Mouse (Mus musculus) B cell, adult 2 months (primary cell): Measurements from ENCODE around the gene Abca2.
"Not testable (repeated sequence)": the region's sequence is repeated elsewhere in the genome, so short reads cannot be mapped to it uniquely, and the experiment has no call there.

Experiments used
- DNase-seq, 2 experiments: peaks; one replicate each; pipeline ENCODE4 v3.0.0; 2022

Gene Abca2

DNA sequence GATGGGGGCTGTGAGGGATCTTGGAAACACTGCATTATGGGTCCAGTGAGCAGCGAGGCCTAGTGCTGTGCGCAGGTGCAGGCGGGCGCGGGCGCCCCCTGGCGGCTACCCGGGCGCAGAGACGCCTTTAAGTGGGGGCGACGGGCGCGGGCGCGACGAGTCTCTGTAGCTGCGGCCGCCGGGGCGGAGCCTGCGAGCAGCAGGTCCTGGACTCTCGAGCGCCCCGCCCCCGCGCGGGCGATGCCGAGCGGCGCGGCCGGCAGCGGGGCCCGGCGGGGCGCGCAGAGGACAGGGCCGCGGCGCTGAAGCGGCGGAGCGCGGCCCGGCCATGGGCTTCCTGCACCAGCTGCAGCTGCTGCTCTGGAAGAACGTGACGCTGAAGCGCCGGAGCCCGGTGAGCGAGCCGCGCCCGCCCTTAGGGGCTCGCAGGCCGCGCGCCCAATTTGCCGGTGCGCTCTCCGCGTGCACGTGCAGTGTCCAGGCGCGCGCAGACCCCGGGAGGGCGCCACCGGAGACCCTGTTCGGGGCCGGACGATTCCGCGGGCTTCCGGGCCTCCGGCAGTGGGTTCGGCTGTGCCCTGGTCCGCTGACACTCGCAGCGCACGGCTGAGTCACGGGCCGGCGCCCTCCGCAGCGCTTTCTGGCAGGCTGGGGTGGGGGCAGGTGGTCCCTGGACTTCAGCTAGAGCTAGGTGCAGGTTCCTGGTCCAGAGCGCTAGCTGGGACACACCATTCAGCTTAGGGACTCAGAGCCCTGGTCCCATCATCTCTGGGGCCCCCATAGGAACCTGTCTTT, at the start of gene Abca2:
Gene Abca2 (plus strand): TSS at position 262 of the 795 bp plus-strand sequence.
- DNase-seq: peak; percentile 97 to 98

DNA sequence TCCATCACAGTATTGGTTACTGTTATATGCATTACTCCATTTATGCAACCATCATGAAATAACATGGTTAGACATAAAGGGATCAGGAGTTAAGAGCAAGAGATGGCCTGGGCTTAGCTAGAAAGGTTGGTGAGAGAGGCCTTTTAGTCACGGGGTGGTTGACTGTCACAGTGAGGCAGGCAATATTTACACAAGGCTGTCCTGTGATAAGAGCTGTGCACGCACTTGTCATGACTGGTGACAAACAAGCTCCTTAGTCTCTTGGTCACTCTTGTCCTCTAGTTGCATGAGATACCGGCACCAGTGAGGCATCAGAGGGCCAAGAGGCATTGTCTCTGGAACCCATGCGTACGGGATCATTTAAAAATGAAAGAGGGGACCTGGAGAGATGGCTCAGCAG, 44.0 kb upstream of the Abca2 start:
- DNase-seq: no peak

DNA sequence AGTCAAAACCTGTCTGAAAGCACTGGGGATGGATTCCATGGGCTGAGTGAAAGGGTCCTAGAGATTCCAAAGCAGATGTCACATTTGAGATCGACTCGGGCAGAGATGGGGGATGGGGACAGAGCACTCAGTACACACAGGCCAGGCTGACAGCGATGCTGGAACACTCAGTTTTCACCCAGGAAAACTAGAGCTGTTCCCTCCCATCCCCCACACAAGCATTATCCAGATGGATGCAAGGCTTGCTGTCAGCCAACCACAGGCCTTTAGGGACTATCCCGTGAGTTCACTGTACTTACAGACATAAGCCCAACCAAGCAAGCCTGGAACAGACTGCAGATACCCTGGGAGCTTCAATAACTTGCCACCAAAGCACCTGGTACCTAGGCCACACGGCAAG, 37.2 kb upstream of the Abca2 start:
- DNase-seq: no peak

DNA sequence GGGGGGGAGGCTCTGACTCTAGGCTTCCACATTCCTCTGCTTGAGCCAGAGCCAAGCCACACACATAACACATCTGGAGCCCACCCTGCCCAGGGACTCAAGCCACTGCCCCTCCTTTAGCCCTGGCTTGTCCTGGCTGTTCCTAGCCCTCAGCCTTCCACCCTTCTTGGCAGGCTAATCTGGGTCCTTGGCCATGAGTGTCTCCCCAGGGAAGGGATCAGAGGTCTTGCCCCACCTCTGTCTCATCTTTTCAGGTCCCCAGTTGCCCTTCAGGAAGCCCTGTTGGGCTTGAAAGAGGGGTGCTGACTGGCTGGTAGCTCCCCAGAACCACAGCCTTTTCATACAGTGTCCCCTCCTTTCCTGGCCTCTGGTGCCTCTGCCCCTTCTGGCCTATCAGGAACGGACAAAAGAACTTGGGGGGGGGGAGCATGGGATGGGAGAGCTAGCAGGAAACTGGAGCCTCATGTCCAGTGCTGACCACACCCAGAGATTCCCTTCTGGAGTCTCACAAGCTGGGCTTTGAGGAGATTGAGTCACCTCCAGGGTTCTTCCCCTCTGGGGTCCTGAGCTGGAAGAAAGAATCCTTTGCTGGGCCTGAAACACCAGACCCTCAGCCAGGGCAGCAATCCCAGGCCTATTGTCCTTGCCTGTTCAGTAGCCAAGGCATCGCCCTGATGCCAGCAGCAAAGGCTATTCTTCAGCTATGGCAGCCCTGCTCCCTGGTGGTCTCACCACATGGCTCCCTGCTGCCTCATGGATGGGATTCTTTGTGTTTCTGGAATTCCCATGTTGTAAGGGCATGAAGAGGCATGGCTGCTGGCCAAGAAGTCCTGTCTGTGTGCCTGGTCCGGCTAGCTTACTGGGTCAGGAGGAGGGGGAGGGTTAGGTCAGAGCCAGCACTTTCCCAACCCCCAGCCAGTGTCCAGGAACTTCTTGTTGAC, 34.0 kb upstream of the Abca2 start:
- no peak for DNase-seq

DNA sequence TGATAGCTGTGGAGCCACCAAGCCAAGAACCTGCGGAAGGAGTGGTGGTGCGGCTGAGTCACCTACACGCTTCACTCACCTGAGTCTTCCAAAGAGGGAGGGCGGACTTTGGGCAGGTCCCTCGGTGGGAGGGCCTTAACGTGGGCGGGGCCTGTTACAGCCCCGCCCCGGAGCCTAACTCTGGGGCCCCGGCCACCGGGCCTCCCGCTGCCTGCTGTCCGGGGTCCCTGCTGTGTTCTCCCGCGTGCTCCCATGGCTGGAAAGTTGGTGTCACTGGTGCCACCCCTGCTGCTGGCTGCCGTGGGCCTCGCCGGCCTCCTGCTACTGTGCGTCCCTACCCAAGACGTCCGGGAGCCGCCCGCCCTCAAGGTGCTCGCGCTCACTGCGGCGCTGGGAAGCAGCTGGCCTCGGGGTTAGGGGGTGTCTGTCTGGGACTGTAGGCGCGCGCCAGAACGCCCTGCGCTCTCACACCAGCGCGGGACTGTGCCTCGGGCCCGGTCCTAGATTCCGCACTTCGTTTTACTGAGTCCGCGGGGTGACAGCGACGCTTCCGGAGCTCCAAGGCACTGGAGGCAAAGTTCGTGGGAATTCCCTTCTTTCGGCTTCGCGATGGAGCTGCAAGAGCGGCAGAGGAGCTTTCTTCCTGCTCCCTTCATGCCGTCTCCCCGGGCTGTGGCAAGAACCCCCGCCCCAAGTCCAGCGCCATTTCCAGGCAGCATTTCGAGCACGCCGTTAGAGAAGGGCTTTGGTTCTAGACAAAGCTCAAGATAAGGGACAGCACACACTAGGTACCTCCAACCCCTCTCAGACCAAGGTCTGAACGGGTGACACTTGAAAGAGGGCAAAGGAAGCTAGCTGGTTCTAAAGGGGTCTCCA, 32.5 kb upstream of the Abca2 start, which contains the start of gene Entpd2:
Gene Entpd2 (plus strand): TSS at position 154 of the 876 bp plus-strand sequence.
- peak; percentile 17 to 20 for DNase-seq

DNA sequence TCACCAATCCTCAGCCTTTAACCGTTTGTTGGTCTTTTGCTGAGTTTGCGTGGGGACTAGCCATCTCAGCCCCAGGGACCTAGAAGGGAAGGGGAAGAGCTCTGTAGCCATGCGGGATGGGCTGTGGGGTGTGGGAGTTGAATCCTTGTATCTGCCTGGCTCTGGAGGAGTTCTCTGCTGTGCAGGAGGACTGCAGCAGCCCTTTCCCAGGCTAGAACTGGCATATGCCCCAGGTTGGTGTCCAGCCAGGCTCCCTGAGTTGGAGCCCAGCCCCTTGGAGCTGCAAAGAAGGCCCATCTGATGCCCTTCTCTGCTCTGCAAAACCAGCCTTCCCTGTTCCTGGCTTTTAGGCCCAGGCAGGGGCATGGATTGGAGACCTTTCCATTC, 31.9 kb upstream of the Abca2 start:
- DNase-seq: no peak

DNA sequence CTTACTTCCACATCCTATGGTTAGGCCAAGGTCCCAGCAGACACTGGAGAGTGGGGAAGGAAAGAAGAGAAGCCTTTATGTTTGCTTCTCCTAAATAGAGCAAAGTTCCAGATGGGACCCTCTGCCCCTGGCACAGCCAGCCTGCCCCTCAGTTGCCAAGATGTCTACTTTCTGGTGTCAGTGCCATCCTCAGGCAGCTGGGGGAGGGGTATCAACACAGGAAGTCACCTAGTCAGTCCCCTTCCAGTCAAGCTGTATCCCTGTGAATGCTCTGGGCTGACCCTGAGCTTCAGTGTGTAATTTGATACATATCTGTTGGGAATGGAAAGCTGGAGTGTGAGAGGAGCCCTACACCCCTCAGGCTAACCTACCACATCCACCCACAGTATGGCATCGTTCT, 31.5 kb upstream of the Abca2 start:
- no peak for DNase-seq

DNA sequence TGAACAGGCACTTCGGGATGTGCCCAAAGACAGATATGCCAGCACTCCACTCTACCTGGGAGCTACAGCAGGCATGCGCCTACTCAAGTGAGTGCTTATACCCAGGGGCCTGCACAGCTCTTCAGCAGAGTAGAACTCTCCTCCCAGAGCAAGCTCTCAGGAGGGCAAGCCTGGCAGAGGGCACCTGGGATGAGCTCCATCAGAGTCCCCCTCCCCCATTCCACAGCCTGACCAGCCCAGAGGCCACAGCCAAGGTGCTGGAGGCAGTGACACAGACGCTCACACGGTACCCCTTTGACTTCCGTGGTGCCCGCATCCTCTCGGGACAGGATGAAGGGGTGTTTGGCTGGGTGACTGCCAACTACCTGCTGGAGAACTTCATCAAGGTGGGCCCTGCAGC, 30.4 kb upstream of the Abca2 start:
- no peak for DNase-seq

DNA sequence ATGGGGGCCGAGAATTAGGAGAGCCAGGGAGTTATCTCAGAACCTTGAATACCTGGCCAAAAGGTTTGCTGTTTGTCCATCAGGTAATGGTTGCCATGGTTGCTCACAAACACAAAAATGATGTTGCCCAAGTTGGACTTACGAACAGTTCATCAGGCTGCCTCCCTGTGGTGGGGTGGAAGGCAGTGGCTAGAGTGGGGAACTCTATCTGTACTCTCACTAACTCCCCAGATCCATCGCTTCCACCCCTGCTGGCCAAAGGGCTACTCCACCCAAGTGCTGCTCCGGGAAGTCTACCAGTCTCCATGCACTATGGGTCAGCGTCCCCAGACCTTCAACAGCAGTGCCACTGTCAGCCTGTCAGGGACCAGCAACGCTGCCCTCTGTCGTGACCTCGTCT, 29.5 kb upstream of the Abca2 start, which contains the start of gene Npdc1:
Gene Npdc1 (plus strand): TSS at position 301 of the 400 bp plus-strand sequence.
- no peak for DNase-seq

DNA sequence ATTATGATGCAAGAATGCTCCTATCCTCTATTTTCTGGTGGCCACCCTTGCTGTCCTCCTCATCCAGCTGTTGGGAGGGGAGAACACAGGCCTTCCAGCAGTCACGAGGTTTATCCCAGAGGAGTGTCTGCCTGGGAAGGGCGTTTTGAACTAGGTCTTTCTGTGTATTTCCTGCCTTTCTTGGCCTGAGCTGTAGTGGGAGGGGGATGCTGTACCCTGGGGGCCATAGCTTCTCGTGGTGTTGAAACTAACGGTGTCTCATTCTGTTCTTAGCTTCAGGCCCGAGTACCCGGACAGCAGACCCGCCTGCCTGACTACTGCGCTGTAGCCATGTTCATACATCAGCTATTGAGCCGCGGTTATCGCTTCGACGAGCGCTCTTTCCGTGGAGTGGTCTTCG, 28.2 kb upstream of the Abca2 start:
- DNase-seq: no peak

DNA sequence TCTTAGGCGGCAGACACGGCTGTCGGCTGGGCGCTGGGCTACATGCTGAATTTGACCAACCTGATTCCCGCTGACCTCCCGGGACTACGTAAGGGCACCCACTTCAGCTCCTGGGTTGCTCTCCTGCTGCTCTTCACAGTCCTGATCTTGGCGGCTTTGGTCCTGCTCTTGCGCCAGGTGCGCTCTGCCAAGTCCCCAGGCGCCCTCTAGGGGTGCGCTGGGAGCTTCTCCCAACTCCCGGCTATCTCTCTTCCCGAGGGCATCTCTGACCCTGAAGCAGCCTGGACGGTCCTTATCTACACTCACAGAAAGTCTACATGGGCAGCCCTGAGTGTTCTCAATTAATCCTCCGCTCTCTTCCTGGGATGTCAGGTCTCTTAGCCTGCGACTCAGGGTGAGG, 27.7 kb upstream of the Abca2 start:
- DNase-seq: peak in 1 of 2 experiments; percentile 20

DNA sequence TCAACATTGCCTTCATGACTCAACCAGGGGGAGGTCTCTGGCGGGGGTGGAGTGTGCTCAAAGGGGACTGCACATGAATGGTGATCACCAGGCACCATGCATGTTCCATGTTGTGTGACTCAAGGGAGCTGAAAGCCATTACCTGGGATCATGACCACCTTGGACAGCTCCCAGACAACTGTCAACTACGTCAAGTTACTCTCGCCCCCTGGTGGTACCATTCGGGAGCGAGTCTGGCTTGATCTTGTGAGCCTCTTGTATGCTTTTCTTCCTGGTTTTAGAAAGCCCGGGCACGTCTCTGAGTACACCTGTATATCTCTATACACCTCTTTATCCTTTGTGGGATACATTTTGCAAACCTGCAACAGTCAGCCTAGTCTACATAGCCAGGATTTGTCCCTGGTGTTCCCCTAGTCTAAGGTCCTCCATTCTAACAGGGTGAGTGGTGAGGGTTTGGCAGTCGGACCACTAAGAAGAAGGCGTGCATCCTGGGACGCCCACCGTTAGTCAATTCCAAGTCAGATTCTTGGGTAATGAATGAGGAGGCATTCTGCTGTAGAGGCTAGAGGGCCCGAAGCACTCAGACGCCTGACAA, 26.0 kb upstream of the Abca2 start:
- DNase-seq: peak; percentile 90 to 92

DNA sequence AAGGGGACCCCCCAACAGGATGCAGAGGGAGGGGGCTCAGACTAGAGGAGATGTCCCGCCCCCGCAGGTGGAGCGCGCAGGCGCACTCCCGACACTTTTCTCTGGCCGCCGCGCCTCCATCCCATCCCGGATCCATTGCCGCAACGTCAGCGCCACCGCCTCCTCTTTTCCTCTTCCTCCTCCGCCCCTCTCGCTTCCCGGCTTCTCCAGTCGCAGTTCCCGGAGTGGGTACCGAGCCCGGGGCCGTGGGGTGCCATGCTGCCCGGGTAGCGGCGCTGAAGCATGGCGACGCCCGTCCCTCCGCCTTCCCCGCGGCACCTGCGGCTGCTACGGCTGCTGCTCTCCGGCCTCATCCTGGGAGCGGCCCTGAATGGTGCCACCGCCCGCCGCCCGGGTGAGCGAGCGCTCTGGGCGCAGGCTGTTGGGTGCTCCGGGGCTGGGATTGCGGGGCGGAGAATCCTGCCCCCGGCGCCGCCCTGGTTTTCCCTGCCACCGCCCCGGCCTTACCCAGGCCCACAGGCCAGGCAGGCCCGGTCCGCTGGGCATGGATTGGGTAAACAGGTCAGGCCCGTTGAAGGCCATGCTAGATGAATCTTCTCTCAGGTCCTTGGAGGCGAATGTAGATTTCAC, 25.4 kb upstream of the Abca2 start:
- DNase-seq: peak in 1 of 2 experiments; percentile 15

DNA sequence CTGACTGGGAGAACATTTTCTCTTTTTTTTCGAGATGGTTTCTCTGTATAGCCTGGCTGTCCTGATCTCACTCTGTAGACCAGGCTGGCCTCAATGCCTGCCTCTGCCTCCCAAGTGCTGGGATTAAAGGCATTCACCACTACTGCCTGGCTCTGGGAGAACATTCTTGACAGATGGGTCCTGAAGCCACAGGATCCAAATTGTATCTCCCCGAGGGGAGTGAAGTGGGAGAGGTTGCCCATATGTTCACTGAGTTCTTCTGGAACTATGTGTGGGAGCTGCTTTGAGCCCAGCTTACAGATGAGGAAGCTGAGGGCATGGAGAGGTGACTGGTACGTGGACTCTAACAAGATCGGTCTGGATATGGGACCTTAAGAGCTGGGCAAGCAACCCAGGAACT, 24.5 kb upstream of the Abca2 start:
- DNase-seq: no peak

DNA sequence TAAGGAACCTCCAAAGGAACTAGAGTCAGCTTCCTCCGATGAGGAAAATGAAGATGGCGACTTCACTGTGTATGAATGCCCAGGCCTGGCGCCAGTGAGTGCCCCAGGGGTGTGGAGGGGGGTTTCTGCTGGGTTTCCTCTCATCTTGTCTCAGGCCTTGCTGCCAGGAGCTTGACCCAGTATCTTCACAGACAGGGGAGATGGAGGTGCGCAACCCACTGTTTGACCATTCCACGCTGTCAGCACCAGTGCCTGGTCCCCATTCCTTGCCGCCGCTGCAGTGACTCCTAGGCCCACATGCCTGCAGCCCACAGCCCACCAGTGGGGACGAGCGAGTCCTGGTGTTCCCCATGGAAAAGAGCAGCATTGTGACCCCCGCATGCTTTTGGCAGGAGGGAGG, 19.6 kb upstream of the Abca2 start:
- DNase-seq: no peak

DNA sequence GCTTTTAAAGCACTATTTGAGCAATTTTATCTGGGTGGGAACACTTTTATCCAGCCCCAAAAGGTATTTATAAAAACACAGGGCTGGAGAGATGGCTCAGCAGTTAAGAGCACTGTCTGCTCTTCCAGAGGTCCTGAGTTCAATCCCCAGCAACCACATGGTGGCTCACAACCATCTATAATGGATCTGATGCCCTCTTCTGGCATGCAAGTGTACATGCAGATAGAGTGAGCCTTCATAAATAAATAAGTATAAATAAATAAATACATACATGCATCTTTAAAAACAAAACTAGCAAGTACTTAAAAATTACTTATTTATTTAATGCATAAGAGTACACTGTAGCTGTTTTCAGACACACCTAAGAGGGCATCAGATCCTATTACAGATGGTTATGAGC, 15.1 kb upstream of the Abca2 start:
- not testable (repeated sequence) for DNase-seq

DNA sequence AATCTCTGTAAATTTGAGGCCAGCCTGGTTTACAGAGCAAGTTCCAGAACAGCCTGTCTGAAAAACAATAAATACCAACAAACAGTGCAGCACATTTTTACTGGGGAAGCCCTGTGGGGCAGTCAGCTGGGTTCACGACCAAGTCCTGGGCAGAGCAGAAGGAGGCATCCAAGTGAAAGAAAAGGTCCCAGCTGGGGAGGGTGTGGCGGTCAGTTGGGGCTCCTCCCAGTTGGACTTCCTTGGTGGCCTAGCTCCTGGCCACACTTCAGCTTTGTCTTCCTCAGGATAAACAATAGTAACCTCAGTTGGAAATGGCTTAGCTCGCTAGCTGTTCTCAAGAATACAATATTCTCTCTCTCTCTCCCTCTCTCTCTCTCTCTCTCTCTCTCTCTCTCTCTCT, 11.1 kb upstream of the Abca2 start:
- DNase-seq: no peak

DNA sequence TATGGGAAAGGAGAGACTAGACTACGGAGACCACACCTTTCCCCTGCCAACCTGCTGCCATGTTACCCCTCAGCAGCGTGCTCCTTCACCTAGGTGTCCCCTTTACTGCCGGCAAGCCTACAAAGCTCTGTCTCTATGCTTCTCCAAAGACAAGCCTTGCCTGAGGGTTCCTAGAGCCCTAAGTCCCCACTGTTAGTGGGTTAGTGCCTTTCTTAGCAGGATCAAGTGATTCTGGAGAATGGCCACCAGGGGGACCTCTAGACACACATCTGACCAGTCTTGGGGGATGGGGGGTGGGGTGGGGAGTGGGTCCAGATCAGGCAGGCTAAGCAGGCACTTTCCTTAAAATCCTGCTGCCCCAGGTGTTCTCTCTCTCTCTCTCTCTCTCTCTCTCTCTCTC, 6.6 kb upstream of the Abca2 start:
- peak; percentile 65 to 67 for DNase-seq

DNA sequence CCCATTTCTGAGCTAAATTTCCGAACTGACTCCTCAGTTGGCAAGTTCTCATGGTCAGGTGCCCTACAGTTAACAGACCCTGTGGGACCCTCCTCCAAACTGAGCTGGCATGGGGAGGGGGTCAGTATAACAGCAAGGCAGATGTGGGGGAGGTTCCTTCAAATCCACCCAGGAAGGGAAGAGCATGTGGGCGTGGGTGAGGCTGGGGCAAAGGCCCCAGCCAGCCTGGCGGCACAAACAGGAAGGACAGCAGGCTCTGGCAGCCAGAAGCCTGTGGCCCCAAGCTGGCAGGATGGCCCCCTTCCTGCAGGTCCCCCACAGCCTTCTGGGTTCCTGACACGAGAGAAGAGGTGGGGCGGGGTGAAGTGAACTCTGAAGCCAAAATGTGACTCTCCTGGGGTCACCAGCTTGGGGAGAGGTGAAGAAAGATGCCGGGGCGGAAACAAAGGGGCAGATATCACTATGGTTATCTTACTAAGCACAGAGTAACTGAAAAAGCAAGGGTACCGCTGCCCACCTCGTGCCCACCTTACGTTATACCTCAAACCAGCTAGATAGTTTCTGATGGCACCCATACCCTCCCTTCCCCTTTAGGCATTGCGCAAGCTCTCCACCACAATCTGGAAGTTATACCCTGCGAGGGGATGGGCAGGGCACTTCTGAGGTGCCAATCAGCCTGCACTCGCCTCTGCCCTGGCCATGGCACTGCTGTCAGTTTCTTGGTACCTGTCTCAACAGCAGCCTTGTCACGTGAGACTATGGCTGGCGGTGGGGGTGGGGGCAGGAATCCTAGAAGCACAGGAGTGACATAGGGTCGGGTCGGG, 5.7 kb upstream of the Abca2 start, which contains the start of gene Fut7:
Gene Fut7 (plus strand): TSS at position 681 of the 824 bp plus-strand sequence.
- peak in 1 of 2 experiments; percentile 17 for DNase-seq

DNA sequence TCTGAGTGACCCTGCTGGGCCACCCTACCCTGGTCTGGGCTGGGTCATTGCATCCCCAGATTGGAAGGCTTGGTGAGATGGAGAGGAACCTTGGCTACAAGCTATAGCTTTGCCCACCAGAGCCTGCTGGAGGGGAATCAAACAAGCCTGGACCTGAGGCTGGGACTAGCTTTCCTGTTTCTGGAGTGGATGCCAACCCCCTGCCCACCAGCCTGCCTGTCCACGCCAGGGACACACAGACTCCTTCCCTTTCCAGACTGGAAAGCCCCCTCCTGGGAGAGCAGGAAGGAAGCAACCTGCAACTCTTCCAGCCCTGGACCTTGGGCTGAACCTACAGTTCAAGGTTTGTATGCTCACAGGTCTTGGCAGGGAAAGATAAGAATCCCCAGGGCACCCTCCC, 4.9 kb upstream of the Abca2 start:
- no peak for DNase-seq

DNA sequence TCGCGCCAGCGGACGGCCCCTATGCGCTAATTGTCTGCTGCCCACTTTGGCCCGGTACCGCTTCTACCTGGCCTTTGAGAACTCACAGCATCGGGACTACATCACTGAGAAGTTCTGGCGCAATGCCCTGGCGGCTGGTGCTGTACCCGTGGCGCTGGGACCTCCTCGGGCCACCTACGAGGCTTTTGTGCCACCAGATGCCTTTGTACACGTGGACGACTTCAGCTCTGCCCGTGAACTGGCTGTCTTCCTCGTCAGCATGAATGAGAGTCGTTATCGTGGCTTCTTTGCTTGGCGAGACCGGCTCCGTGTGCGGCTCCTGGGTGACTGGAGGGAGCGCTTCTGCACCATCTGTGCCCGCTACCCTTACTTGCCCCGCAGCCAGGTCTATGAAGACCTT, 3.0 kb upstream of the Abca2 start:
- DNase-seq: no peak
